Mouse (Mus musculus) left cerebral cortex, adult 8-10 months (tissue): ENCODE results near the gene Msh6. TPM values are rescaled to one million over a fixed set of nuclear protein-coding genes. Genes with fewer than 3 reads are reported as not detected.
"Not testable (repeated sequence)": the region's sequence is repeated elsewhere in the genome, so short reads cannot be mapped to it uniquely, and the experiment has no call there.

Experiments
- DNase-seq, 2 experiments: peaks; one replicate each; pipeline ENCODE4 v3.0.0; 2022; ENCODE audit warnings: low spot score in 2 of 2
- total RNA-seq, 4 experiments: library from RNA; stranded (reverse); gene quantifications; 2 replicates each; pipeline ENCODE4 v1.2.4; 2022

Msh6 gene
- total RNA-seq, 4 experiments from 2014 or later, result 14.5 to 16.0 (median 15.2) TPM

- DNase-seq, result not testable (repeated sequence)
Measured at GRCm38 (mm10) chr17:87979696-87980095, 4.8 kb downstream of the Msh6 start.

GRCm38 (mm10) chr17:87982112-87982511 is 7.2 kb downstream of the Msh6 start:
- DNase-seq, result no peak

- DNase-seq, result no peak
Measured at GRCm38 (mm10) chr17:87983313-87983712, 8.5 kb downstream of the Msh6 start.

GRCm38 (mm10) chr17:87984440-87985214 is 9.8 kb downstream of the Msh6 start:
- no peak for DNase-seq

- no peak for DNase-seq
Measured at GRCm38 (mm10) chr17:87985916-87986315, 11.1 kb downstream of the Msh6 start.

GRCm38 (mm10) chr17:87987507-87987906 is 12.6 kb downstream of the Msh6 start:
- no peak for DNase-seq

- DNase-seq, result no peak
Measured at GRCm38 (mm10) chr17:87992154-87992553, 17.3 kb downstream of the Msh6 start.

GRCm38 (mm10) chr17:87993338-87993737 is 18.5 kb downstream of the Msh6 start:
- DNase-seq, result no peak

GRCm38 (mm10) chr17:87997808-87998207 is 22.9 kb downstream of the Msh6 start:
- no peak for DNase-seq

- DNase-seq, result no peak
Measured at GRCm38 (mm10) chr17:88004892-88005291, 30.0 kb downstream of the Msh6 start.

GRCm38 (mm10) chr17:88006956-88007355 is 32.1 kb downstream of the Msh6 start:
- no peak for DNase-seq

GRCm38 (mm10) chr17:88014456-88014855 is 39.6 kb downstream of the Msh6 start:
- no peak for DNase-seq

GRCm38 (mm10) chr17:88016027-88016426 is 41.2 kb downstream of the Msh6 start:
- not testable (repeated sequence) for DNase-seq

- no peak for DNase-seq
Measured at GRCm38 (mm10) chr17:88023924-88024323, 49.1 kb downstream of the Msh6 start.

- no peak for DNase-seq
Measured at GRCm38 (mm10) chr17:88025227-88025626, 50.4 kb downstream of the Msh6 start.

GRCm38 (mm10) chr17:88029194-88029970 is 54.5 kb downstream of the Msh6 start:
- peak; percentile 40 to 47 for DNase-seq

GRCm38 (mm10) chr17:88031755-88032154 is 56.9 kb downstream of the Msh6 start:
- DNase-seq, result no peak

- DNase-seq, result no peak
Measured at GRCm38 (mm10) chr17:88034418-88034817, 59.6 kb downstream of the Msh6 start.
